Mouse (Mus musculus) ES-E14 (cell line): Measurements from ENCODE around the gene Fgf11. TPM values are rescaled to one million over a fixed set of nuclear protein-coding genes. Genes with fewer than 3 reads are reported as not detected.

ENCODE experiments used
- DNase-seq: peaks from one replicate; pipeline ENCODE4 v3.0.0-alpha.2; 2013; ENCODE audit warnings: low read depth, low spot score
- H3K27ac ChIP-seq: 2 replicates; pipeline ENCODE4 v1.5.1; 2012; ENCODE audit warnings: low read depth, mild to moderate bottlenecking, low read length, moderate library complexity, mixed read lengths; ENCODE audit not compliant: poor library complexity, insufficient read depth, severe bottlenecking
- H3K36me3 ChIP-seq: 2 replicates; pipeline ENCODE4 v1.6.1; 2012; ENCODE audit warnings: mild to moderate bottlenecking, low read length, moderate library complexity, mixed read lengths; ENCODE audit not compliant: control insufficient read depth, poor library complexity, insufficient read depth, severe bottlenecking
- H3K4me1 ChIP-seq, 2 experiments: fragments of 150-350 bp in 1 of 2; sonication (generic) in 1 of 2; 2 replicates each; pipeline ENCODE4 v1.6.1; 2012; ENCODE audit warnings: low read length in 2 of 2, mild to moderate bottlenecking in 1 of 2, mixed read lengths in 1 of 2; ENCODE audit not compliant: control insufficient read depth in 2 of 2, insufficient read depth in 2 of 2, poor library complexity in 1 of 2
- H3K4me3 ChIP-seq, 2 experiments: fragments of 150-350 bp in 1 of 2; sonication (generic) in 1 of 2; 2 replicates each; pipeline ENCODE4 v1.5.1; 2012; ENCODE audit warnings: low read length in 2 of 2, low read depth in 1 of 2, mild to moderate bottlenecking in 1 of 2, mixed read lengths in 1 of 2; ENCODE audit not compliant: insufficient read depth in 1 of 2, poor library complexity in 1 of 2, severe bottlenecking in 1 of 2
- H3K9ac ChIP-seq: 2 replicates; pipeline ENCODE4 v1.6.1; 2012; ENCODE audit warnings: low read depth, mild to moderate bottlenecking, low read length, mixed read lengths; ENCODE audit not compliant: poor library complexity, insufficient read depth, severe bottlenecking
- H3K9me3 ChIP-seq: fragments of 150-350 bp; sonication (generic); 2 replicates; pipeline ENCODE4 v1.6.1; 2012; ENCODE audit warnings: low read depth, mild to moderate bottlenecking, low read length; ENCODE audit not compliant: control insufficient read depth, insufficient read depth
- CHD2 ChIP-seq: IDR thresholded peaks from 2 replicates; pipeline ENCODE4 v1.6.1; 2014; ENCODE audit warnings: mild to moderate bottlenecking, low read depth, low read length, inconsistent platforms
- HCFC1 ChIP-seq: IDR thresholded peaks from 2 replicates; pipeline ENCODE4 v1.6.1; 2012; ENCODE audit warnings: low read length, inconsistent platforms, borderline replicate concordance; ENCODE audit not compliant: insufficient read depth
- MAFK ChIP-seq: IDR thresholded peaks from 2 replicates; pipeline ENCODE4 v1.6.1; 2014; ENCODE audit warnings: mild to moderate bottlenecking, low read depth, low read length, inconsistent platforms; ENCODE audit not compliant: insufficient read depth
- ZC3H11A ChIP-seq: IDR thresholded peaks from 2 replicates; pipeline ENCODE4 v1.6.1; 2012; ENCODE audit warnings: low read depth, mild to moderate bottlenecking, inconsistent platforms, low read length, borderline replicate concordance
- ZNF384 ChIP-seq: IDR thresholded peaks from 2 replicates; pipeline ENCODE4 v1.6.1; 2012; ENCODE audit warnings: low read depth, low read length, inconsistent platforms
- in situ Hi-C, 2 experiments: fragments of 600-800 bp; cut with MboI; formaldehyde crosslinking; loops; one replicate each; pipeline ENCODE4 v1.15.1; 2025; ENCODE audit warnings: low sequenced_read_pairs in 2 of 2, inconsistent platforms in 1 of 2; ENCODE audit not compliant: unreplicated experiment in 2 of 2
- total RNA-seq: library from RNA; depleted of rRNA; stranded (reverse); fragments of 300-350 nt; gene quantifications from 2 replicates; pipeline ENCODE4 v1.2.3, GENCODE M21; 2012; rRNA removed

Gene Fgf11
- 0.31 and 0.42 TPM in 2 replicates for total RNA-seq

DNA sequence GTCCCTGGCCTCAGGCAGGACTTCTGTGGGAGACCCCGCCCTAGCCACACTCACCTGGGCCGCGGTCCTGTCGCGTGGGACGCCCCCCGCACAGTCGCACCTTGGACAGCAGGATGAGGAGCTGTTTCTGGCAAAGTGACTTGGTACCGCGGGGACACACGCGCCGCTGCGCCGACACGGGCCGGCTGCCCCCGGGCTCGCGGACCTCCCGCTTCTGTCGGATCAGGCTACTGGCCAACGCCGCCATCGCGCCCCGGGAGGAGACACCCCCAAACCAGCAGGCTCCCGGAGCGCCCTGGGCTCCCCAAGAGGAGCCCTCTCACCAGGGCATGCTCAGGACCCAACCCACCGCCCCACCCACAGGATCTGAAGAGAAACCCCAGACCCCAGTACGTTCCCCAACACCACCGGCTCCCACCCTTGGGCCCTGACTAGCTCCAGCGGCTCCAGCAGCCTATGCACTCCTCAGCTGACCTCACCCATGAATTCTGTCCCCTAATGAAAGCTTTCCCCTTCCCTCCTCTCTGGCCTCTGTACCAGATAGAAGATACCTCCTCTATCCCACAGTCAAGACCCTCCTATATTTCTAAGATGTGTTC is at the start of gene Fgf11:
Fgf11 (minus strand) TSS at position 479 of the 599 bp plus-strand sequence.
- no peaks in the 10 kb centered on the region for H3K9me3 ChIP-seq
- no peak within 1 kb of the TSS for H3K27ac ChIP-seq
- peak within 1 kb of the TSS; percentile 70 for H3K9ac ChIP-seq
- in situ Hi-C loops: loop anchor here in 1 of 2 experiments (10.0 kb wide), 1 partner anchor 73 kb away; the partner anchor contains the start of gene Tmem95
- DNase-seq: no peak
- peaks cover 3 to 18% of the 10 kb centered on the region in 2 experiments; a peak in 3 of 4 replicates for H3K4me1 ChIP-seq
- TF ChIP-seq MAFK (no peak), ZC3H11A (no peak), HCFC1 (no peak), ZNF384 (no peak), CHD2 (no peak)
- H3K4me3 ChIP-seq: peak within 1 kb of the TSS; percentile 81 to 92
- H3K36me3 ChIP-seq: no peaks in the 10 kb centered on the region; the same call in 1 of the 2 replicates

DNA sequence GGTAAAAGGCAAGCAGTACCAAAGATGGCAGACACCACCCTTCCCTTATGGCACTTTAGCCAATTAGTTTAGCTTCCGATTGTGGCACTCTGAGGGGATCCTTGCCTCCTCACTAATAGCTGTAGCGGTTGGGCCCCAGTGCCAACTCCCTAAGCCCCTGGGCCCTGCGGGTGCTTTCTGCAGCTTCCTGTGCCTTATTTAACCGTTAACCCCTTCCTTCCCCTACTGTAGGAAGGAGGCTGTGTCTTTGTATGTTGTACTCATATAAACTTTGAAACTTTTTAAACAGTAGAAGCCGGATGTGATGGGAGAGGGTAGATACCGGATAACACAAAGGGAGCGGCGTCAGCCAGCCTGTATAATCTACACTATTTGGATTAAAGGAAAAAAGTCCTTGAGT is 49.1 kb upstream of the Fgf11 start:
- Histone ChIP-seq H3K27ac (no peak overlapping the region), H3K4me1 (peaks cover 2 to 14% of the 10 kb centered on the region in 2 experiments; a peak in 2 of 4 replicates), H3K36me3 (peaks cover 16% of the 10 kb centered on the region; the same call in 1 of the 2 replicates), H3K4me3 (no peak overlapping the region), H3K9me3 (no peaks in the 10 kb centered on the region), H3K9ac (no peak overlapping the region)
- no peak for DNase-seq
- TF ChIP-seq ZC3H11A (no peak), HCFC1 (no peak), MAFK (no peak), CHD2 (no peak), ZNF384 (no peak)
- in situ Hi-C loops: no loop called here

DNA sequence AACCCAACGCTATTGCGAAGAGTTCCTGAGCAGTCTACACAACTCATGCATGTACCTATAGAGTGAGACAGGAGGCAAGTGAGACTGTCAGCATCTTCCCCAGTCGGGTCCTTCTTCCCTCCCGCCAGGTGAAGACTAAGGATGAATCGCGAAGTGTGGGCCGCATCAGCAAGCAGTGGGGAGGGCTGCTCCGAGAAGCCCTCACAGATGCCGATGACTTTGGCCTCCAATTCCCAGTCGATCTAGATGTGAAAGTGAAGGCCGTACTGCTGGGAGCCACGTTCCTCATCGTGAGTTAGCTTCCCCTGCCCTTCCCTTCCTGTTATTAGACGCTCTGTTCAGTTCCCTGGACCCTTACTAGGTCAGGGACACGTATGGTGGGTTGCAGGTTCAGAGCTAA is 48.2 kb upstream of the Fgf11 start:
- Histone ChIP-seq H3K9me3 (no peaks in the 10 kb centered on the region), H3K27ac (no peak overlapping the region), H3K4me3 (no peak overlapping the region), H3K9ac (no peak overlapping the region), H3K4me1 (peaks cover 2 to 10% of the 10 kb centered on the region in 2 experiments; a peak in 2 of 4 replicates), H3K36me3 (peaks cover 16% of the 10 kb centered on the region; the same call in 1 of the 2 replicates)
- no peak for DNase-seq
- TF ChIP-seq CHD2: no peak
- no peak for TF ChIP-seq MAFK
- TF ChIP-seq ZC3H11A: no peak
- in situ Hi-C loops: no loop called here

GRCm38 (mm10) chr11:69849128-69849527 is 47.5 kb upstream of the Fgf11 start:
- peaks cover 0 to 6% of the 10 kb centered on the region in 2 experiments; a peak in 2 of 4 replicates for H3K4me1 ChIP-seq
- in situ Hi-C loops: no loop called here

More at GRCm38 (mm10) chr11:69849128-69849527, 47.5 kb upstream of the Fgf11 start:
- peaks cover 13% of the 10 kb centered on the region; the same call in 1 of the 2 replicates for H3K36me3 ChIP-seq
- no peak overlapping the region for H3K9ac ChIP-seq
- no peak overlapping the region for H3K27ac ChIP-seq
- H3K4me3 ChIP-seq: no peak overlapping the region
- TF ChIP-seq ZC3H11A: no peak
- no peak for TF ChIP-seq CHD2
- TF ChIP-seq MAFK: no peak
- TF ChIP-seq HCFC1: no peak
- TF ChIP-seq ZNF384: no peak
- no peak for DNase-seq
- no peaks in the 10 kb centered on the region for H3K9me3 ChIP-seq
